Mouse (Mus musculus): ENCODE data around the gene Mgrn1. TPM values are rescaled to one million over a fixed set of nuclear protein-coding genes. Genes with fewer than 3 reads are reported as not detected.

Gene Mgrn1
- polyA plus RNA-seq, 1 experiment from 2014 or later = 36.7 TPM

GRCm38 (mm10) chr16:4947378-4947777 lies 61.3 kb downstream of the Mgrn1 start:
- H3K9ac ChIP-seq (replicated peaks) = no peak overlapping the region; the same call in 1 of the 2 replicates
- H3K36me3 ChIP-seq (replicated peaks; ENCODE audit: insufficient read depth, low read length) = peaks cover 50% of the 10 kb centered on the region
- no peaks in the 10 kb centered on the region for H3K27me3 ChIP-seq (ENCODE audit: insufficient read depth, low read length)
- ATAC-seq (peak; percentile 68), DNase-seq (no peak)
- peak overlapping the region; percentile 55; the same call in 1 of the 2 replicates for H3K27ac ChIP-seq (ENCODE audit: low read depth)
- H3K4me2 ChIP-seq (ENCODE audit: low read depth, low read length) = peak overlapping the region; percentile 34; the same call in 1 of the 2 replicates
- no peaks in the 10 kb centered on the region for H3K9me3 ChIP-seq (ENCODE audit: low read length)
- H3K4me1 ChIP-seq (ENCODE audit: insufficient read depth) = peaks cover 12% of the 10 kb centered on the region
- H3K4me3 ChIP-seq (ENCODE audit: low read depth, low read length) = no peak overlapping the region
- TF ChIP-seq EP300 (IDR thresholded peaks at IDR 0.05; ENCODE audit: low read depth) (no peak), CTCF (IDR thresholded peaks at IDR 0.05; ENCODE audit: low read depth) (no peak)
- 57% methylated on average over 4 of the region's 4 CpGs for WGBS (ENCODE audit: insufficient replicate concordance)

- TF ChIP-seq EP300 (IDR thresholded peaks at IDR 0.05; ENCODE audit: low read depth) (no peak), CTCF (IDR thresholded peaks at IDR 0.05; ENCODE audit: low read depth) (no peak)
- ATAC-seq (no peak), DNase-seq (no peak)
- WGBS (ENCODE audit: insufficient replicate concordance) = 88% methylated on average over 3 of the region's 3 CpGs
- no peak overlapping the region for H3K9ac ChIP-seq (replicated peaks)
- no peaks in the 10 kb centered on the region for H3K4me1 ChIP-seq (ENCODE audit: insufficient read depth)
- H3K36me3 ChIP-seq (replicated peaks; ENCODE audit: insufficient read depth, low read length) = peaks cover 48% of the 10 kb centered on the region
- H3K27ac ChIP-seq (ENCODE audit: low read depth) = no peak overlapping the region
- H3K27me3 ChIP-seq (ENCODE audit: insufficient read depth, low read length) = no peaks in the 10 kb centered on the region
- H3K4me2 ChIP-seq (ENCODE audit: low read depth, low read length) = no peak overlapping the region
- no peak overlapping the region for H3K4me3 ChIP-seq (ENCODE audit: low read depth, low read length)
- H3K9me3 ChIP-seq (ENCODE audit: low read length) = no peaks in the 10 kb centered on the region
Measured at GRCm38 (mm10) chr16:4956609-4957008, 70.6 kb downstream of the Mgrn1 start.

GRCm38 (mm10) chr16:4957446-4957845 lies 71.4 kb downstream of the Mgrn1 start:
- TF ChIP-seq CTCF (IDR thresholded peaks at IDR 0.05; ENCODE audit: low read depth) = no peak
- no peak for TF ChIP-seq EP300 (IDR thresholded peaks at IDR 0.05; ENCODE audit: low read depth)
- Histone ChIP-seq H3K9me3 (ENCODE audit: low read length) (no peaks in the 10 kb centered on the region), H3K4me1 (ENCODE audit: insufficient read depth) (peaks cover 6% of the 10 kb centered on the region), H3K27ac (ENCODE audit: low read depth) (no peak overlapping the region), H3K4me2 (ENCODE audit: low read depth, low read length) (no peak overlapping the region), H3K9ac (replicated peaks) (no peak overlapping the region), H3K4me3 (ENCODE audit: low read depth, low read length) (no peak overlapping the region), H3K27me3 (ENCODE audit: insufficient read depth, low read length) (no peaks in the 10 kb centered on the region), H3K36me3 (replicated peaks; ENCODE audit: insufficient read depth, low read length) (peaks cover 40% of the 10 kb centered on the region)
- DNase-seq = no peak
- ATAC-seq = no peak
- 80% methylated on average over 3 of the region's 3 CpGs for WGBS (ENCODE audit: insufficient replicate concordance)

- DNase-seq = no peak
- Histone ChIP-seq H3K4me3 (ENCODE audit: low read depth, low read length) (no peak overlapping the region), H3K4me2 (ENCODE audit: low read depth, low read length) (no peak overlapping the region), H3K4me1 (ENCODE audit: insufficient read depth) (peaks cover 13% of the 10 kb centered on the region), H3K9me3 (ENCODE audit: low read length) (no peaks in the 10 kb centered on the region), H3K9ac (replicated peaks) (no peak overlapping the region), H3K36me3 (replicated peaks; ENCODE audit: insufficient read depth, low read length) (peaks cover 15% of the 10 kb centered on the region), H3K27me3 (ENCODE audit: insufficient read depth, low read length) (no peaks in the 10 kb centered on the region), H3K27ac (ENCODE audit: low read depth) (no peak overlapping the region; the same call in 1 of the 2 replicates)
- no peak for ATAC-seq
- WGBS (ENCODE audit: insufficient replicate concordance) = 63% methylated on average over 8 of the region's 8 CpGs
- TF ChIP-seq EP300 (IDR thresholded peaks at IDR 0.05; ENCODE audit: low read depth) = no peak
- no peak for TF ChIP-seq CTCF (IDR thresholded peaks at IDR 0.05; ENCODE audit: low read depth)
Measured at GRCm38 (mm10) chr16:4960260-4960659, 74.2 kb downstream of the Mgrn1 start.

GRCm38 (mm10) chr16:4963346-4963745 lies 77.3 kb downstream of the Mgrn1 start:
- H3K9me3 ChIP-seq (ENCODE audit: low read length) = no peaks in the 10 kb centered on the region
- peak overlapping the region; percentile 94 for H3K4me2 ChIP-seq (ENCODE audit: low read depth, low read length)
- peak overlapping the region; percentile 87 for H3K4me3 ChIP-seq (ENCODE audit: low read depth, low read length)
- peak overlapping the region; percentile 91; the same call in 1 of the 2 replicates for H3K27ac ChIP-seq (ENCODE audit: low read depth)
- ATAC-seq (no peak), DNase-seq (no peak)
- H3K9ac ChIP-seq (replicated peaks) = peak overlapping the region; percentile 84
- no peak for TF ChIP-seq CTCF (IDR thresholded peaks at IDR 0.05; ENCODE audit: low read depth)
- TF ChIP-seq EP300 (IDR thresholded peaks at IDR 0.05; ENCODE audit: low read depth) = no peak
- H3K36me3 ChIP-seq (replicated peaks; ENCODE audit: insufficient read depth, low read length) = no peaks in the 10 kb centered on the region
- no peaks in the 10 kb centered on the region for H3K27me3 ChIP-seq (ENCODE audit: insufficient read depth, low read length)
- 39% methylated on average over 9 of the region's 9 CpGs for WGBS (ENCODE audit: insufficient replicate concordance)
- peaks cover 16% of the 10 kb centered on the region for H3K4me1 ChIP-seq (ENCODE audit: insufficient read depth)

- TF ChIP-seq CTCF (IDR thresholded peaks at IDR 0.05; ENCODE audit: low read depth) (no peak), EP300 (IDR thresholded peaks at IDR 0.05; ENCODE audit: low read depth) (no peak)
- WGBS (ENCODE audit: insufficient replicate concordance) = under 1% methylated on average over 53 of the region's 76 CpGs
- Histone ChIP-seq H3K27ac (ENCODE audit: low read depth) (peak within 1 kb of the TSS; percentile 91), H3K4me2 (ENCODE audit: low read depth, low read length) (peak within 1 kb of the TSS; percentile 94), H3K36me3 (replicated peaks; ENCODE audit: insufficient read depth, low read length) (no peaks in the 10 kb centered on the region), H3K9me3 (ENCODE audit: low read length) (no peaks in the 10 kb centered on the region), H3K4me3 (ENCODE audit: low read depth, low read length) (peak within 1 kb of the TSS; percentile 87), H3K4me1 (ENCODE audit: insufficient read depth) (peaks cover 16% of the 10 kb centered on the region), H3K27me3 (ENCODE audit: insufficient read depth, low read length) (no peaks in the 10 kb centered on the region), H3K9ac (replicated peaks) (peak within 1 kb of the TSS; percentile 84)
- DNase-seq (peak; percentile 95), ATAC-seq (peak; percentile 98)
Measured at GRCm38 (mm10) chr16:4963797-4964709, 78.0 kb downstream of the Mgrn1 start, which contains the start of gene Anks3. Gene Anks3, minus strand, starts transcription at chr16:4964205.

All from liver, postnatal 0 days (tissue).